Mouse (Mus musculus) embryonic facial prominence, embryonic 13.5 days (tissue): ENCODE results near the gene Ak4. TPM values are rescaled to one million over a fixed set of nuclear protein-coding genes. Genes with fewer than 3 reads are reported as not detected.
A peak's percentile ranks its signal among the peaks of the same experiment; 100 is the strongest.

Experiments
- ATAC-seq: fragments of 200-750 bp; cut with Nextera tagmentation; 2 replicates; pipeline ENCODE4 v1.8.0; 2017; ENCODE audit warnings: low read depth; ENCODE audit not compliant: insufficient number of reproducible peaks, insufficient read depth, low FRiP score, low TSS enrichment
- H3K27ac ChIP-seq: fragments of 300-500 bp; sonication (generic); 2 replicates; pipeline ENCODE4 v1.5.1; 2015; ENCODE audit warnings: moderate library complexity, mild to moderate bottlenecking, inconsistent platforms
- H3K27me3 ChIP-seq: fragments of 300-500 bp; sonication (generic); 2 replicates; pipeline ENCODE4 v1.6.1; 2015; ENCODE audit warnings: mild to moderate bottlenecking, inconsistent platforms
- H3K36me3 ChIP-seq: fragments of 300-500 bp; sonication (generic); 2 replicates; pipeline ENCODE4 v1.6.1; 2015; ENCODE audit warnings: mild to moderate bottlenecking, inconsistent platforms
- H3K4me1 ChIP-seq: fragments of 300-500 bp; sonication (generic); 2 replicates; pipeline ENCODE4 v1.6.1; 2015; ENCODE audit warnings: inconsistent platforms
- H3K4me2 ChIP-seq: fragments of 300-500 bp; sonication (generic); 2 replicates; pipeline ENCODE4 v1.6.1; 2015; ENCODE audit warnings: moderate library complexity, mild to moderate bottlenecking, inconsistent platforms
- H3K4me3 ChIP-seq: fragments of 300-500 bp; sonication (generic); 2 replicates; pipeline ENCODE4 v1.5.1; 2015; ENCODE audit warnings: mild to moderate bottlenecking, inconsistent platforms
- H3K9ac ChIP-seq: fragments of 300-500 bp; sonication (generic); 2 replicates; pipeline ENCODE4 v1.6.1; 2015; ENCODE audit warnings: mild to moderate bottlenecking, inconsistent platforms
- H3K9me3 ChIP-seq: fragments of 300-500 bp; sonication (generic); 2 replicates; pipeline ENCODE4 v1.6.1; 2016; ENCODE audit warnings: inconsistent platforms
- WGBS: fragments of 180-500 bp; shearing (Covaris S2); methylation state at CpG from one replicate; pipeline ENCODE4 v1.1.7; 2015; ENCODE audit warnings: mixed read lengths; 5-methylcytosine and 5-hydroxymethylcytosine counted together
- polyA plus RNA-seq: library from polyadenylated mRNA; unstranded; fragments of >200 nt; fragmentation: Nextera tagmentation; extraction: Ambion mirVana; gene quantifications from 2 replicates; pipeline ENCODE4 v1.2.1, GENCODE M21; 2015

Ak4 gene
- polyA plus RNA-seq, 1 experiment from 2014 or later = 12.0 TPM

- Histone ChIP-seq H3K36me3 (0 out of 2 replicates have a peak, but pooled peaks cover 3% of the 10 kb centered on the region), H3K27me3 (no peaks in the 10 kb centered on the region), H3K4me1 (no peaks in the 10 kb centered on the region), H3K27ac (no peak overlapping the region), H3K9ac (no peak overlapping the region), H3K9me3 (no peaks in the 10 kb centered on the region), H3K4me2 (no peak overlapping the region), H3K4me3 (no peak overlapping the region)
- 49% methylated on average over 3 of the region's 3 CpGs for WGBS
- ATAC-seq = no peak
These were observed 47.2 kb downstream of the Ak4 start for GRCm38 (mm10) chr4:101466264-101466663.

- Histone ChIP-seq H3K36me3 (0 out of 2 replicates have a peak, but pooled peaks cover 3% of the 10 kb centered on the region), H3K9ac (no peak overlapping the region), H3K4me2 (no peak overlapping the region), H3K4me3 (no peak overlapping the region), H3K27ac (no peak overlapping the region), H3K27me3 (no peaks in the 10 kb centered on the region), H3K4me1 (no peaks in the 10 kb centered on the region), H3K9me3 (no peaks in the 10 kb centered on the region)
- 90% methylated on average over 5 of the region's 5 CpGs for WGBS
- no peak for ATAC-seq
These were observed 50.2 kb downstream of the Ak4 start for GRCm38 (mm10) chr4:101469242-101469641.

- no peak overlapping the region for H3K9ac ChIP-seq
- H3K4me3 ChIP-seq = no peak overlapping the region
- H3K27me3 ChIP-seq = no peaks in the 10 kb centered on the region
- no peaks in the 10 kb centered on the region for H3K4me1 ChIP-seq
- no peak overlapping the region for H3K27ac ChIP-seq
- no peaks in the 10 kb centered on the region for H3K36me3 ChIP-seq
- H3K4me2 ChIP-seq = no peak overlapping the region
- 55% methylated on average over 5 of the region's 5 CpGs for WGBS
- ATAC-seq = no peak
- no peaks in the 10 kb centered on the region for H3K9me3 ChIP-seq
These were observed 51.5 kb downstream of the Ak4 start for GRCm38 (mm10) chr4:101470543-101470942.

- H3K9ac ChIP-seq = no peak overlapping the region
These were observed 53.7 kb downstream of the Ak4 start for GRCm38 (mm10) chr4:101472767-101473166.

GRCm38 (mm10) chr4:101490320-101490917 is 71.3 kb downstream of the Ak4 start:
- WGBS = 91% methylated on average over 8 of the region's 8 CpGs

More at GRCm38 (mm10) chr4:101472767-101473166, 53.7 kb downstream of the Ak4 start:
- Histone ChIP-seq H3K27me3 (no peaks in the 10 kb centered on the region), H3K27ac (no peak overlapping the region), H3K9me3 (no peaks in the 10 kb centered on the region), H3K4me3 (no peak overlapping the region), H3K36me3 (no peaks in the 10 kb centered on the region), H3K4me2 (no peak overlapping the region), H3K4me1 (no peaks in the 10 kb centered on the region)
- no peak for ATAC-seq
- WGBS = 91% methylated on average over 3 of the region's 3 CpGs

GRCm38 (mm10) chr4:101491704-101492103 is 72.6 kb downstream of the Ak4 start:
- Histone ChIP-seq H3K4me3 (no peak overlapping the region), H3K4me1 (peaks cover 6% of the 10 kb centered on the region), H3K4me2 (no peak overlapping the region), H3K36me3 (no peaks in the 10 kb centered on the region), H3K27me3 (peaks cover 18% of the 10 kb centered on the region), H3K9ac (no peak overlapping the region), H3K27ac (no peak overlapping the region), H3K9me3 (no peaks in the 10 kb centered on the region)
- no peak for ATAC-seq
- WGBS = 57% methylated on average over 6 of the region's 6 CpGs

More at GRCm38 (mm10) chr4:101490320-101490917, 71.3 kb downstream of the Ak4 start:
- ATAC-seq = no peak
- no peak overlapping the region for H3K4me3 ChIP-seq
- H3K36me3 ChIP-seq = no peaks in the 10 kb centered on the region
- no peak overlapping the region for H3K4me2 ChIP-seq
- H3K4me1 ChIP-seq = no peaks in the 10 kb centered on the region
- H3K27me3 ChIP-seq = peaks cover 6% of the 10 kb centered on the region
- no peak overlapping the region for H3K27ac ChIP-seq
- H3K9me3 ChIP-seq = no peaks in the 10 kb centered on the region
- no peak overlapping the region for H3K9ac ChIP-seq

- H3K36me3 ChIP-seq = no peaks in the 10 kb centered on the region
- no peak overlapping the region for H3K9ac ChIP-seq
- no peak overlapping the region for H3K4me3 ChIP-seq
- no peak overlapping the region for H3K27ac ChIP-seq
- H3K4me2 ChIP-seq = no peak overlapping the region
- no peak for ATAC-seq
- H3K9me3 ChIP-seq = no peaks in the 10 kb centered on the region
- H3K27me3 ChIP-seq = peaks cover 38% of the 10 kb centered on the region
- H3K4me1 ChIP-seq = peaks cover 16% of the 10 kb centered on the region
These were observed 74.6 kb downstream of the Ak4 start for GRCm38 (mm10) chr4:101493611-101494197.

GRCm38 (mm10) chr4:101496188-101496533 is 77.1 kb downstream of the Ak4 start:
- H3K4me3 ChIP-seq = peak overlapping the region; percentile 64
- no peak overlapping the region for H3K27ac ChIP-seq
- peak overlapping the region; percentile 99 for H3K4me2 ChIP-seq
- H3K9me3 ChIP-seq = no peaks in the 10 kb centered on the region
- H3K27me3 ChIP-seq = peaks cover 42% of the 10 kb centered on the region
- H3K4me1 ChIP-seq = peaks cover 16% of the 10 kb centered on the region
- WGBS = 1% methylated on average over 28 of the region's 28 CpGs
- no peaks in the 10 kb centered on the region for H3K36me3 ChIP-seq
- H3K9ac ChIP-seq = peak overlapping the region; percentile 71
- ATAC-seq = 0 out of 2 replicates have a peak, but pooled peaks have one; percentile 38

- peaks cover 16% of the 10 kb centered on the region for H3K4me1 ChIP-seq
- WGBS = under 1% methylated on average over 56 of the region's 57 CpGs
- peak within 1 kb of the TSS; percentile 71 for H3K9ac ChIP-seq
- peak within 1 kb of the TSS; percentile 64 for H3K4me3 ChIP-seq
- H3K4me2 ChIP-seq = peak within 1 kb of the TSS; percentile 99
- no peaks in the 10 kb centered on the region for H3K36me3 ChIP-seq
- no peaks in the 10 kb centered on the region for H3K9me3 ChIP-seq
- H3K27me3 ChIP-seq = peaks cover 42% of the 10 kb centered on the region
- ATAC-seq = peak; percentile 41; the same call in 1 of the 2 replicates
- no peak within 1 kb of the TSS for H3K27ac ChIP-seq
These were observed 77.6 kb downstream of the Ak4 start, which contains the start of gene Dnajc6 for GRCm38 (mm10) chr4:101496534-101497237. TSS of gene Dnajc6 (plus strand) at chr4:101496648.

GRCm38 (mm10) chr4:101497336-101497735 is 78.3 kb downstream of the Ak4 start:
- 4% methylated on average over 14 of the region's 14 CpGs for WGBS
- Histone ChIP-seq H3K36me3 (no peaks in the 10 kb centered on the region), H3K4me2 (peak overlapping the region; percentile 99), H3K27ac (no peak overlapping the region), H3K9ac (no peak overlapping the region), H3K9me3 (no peaks in the 10 kb centered on the region), H3K4me1 (peaks cover 16% of the 10 kb centered on the region), H3K27me3 (peaks cover 42% of the 10 kb centered on the region), H3K4me3 (peak overlapping the region; percentile 64)
- no peak for ATAC-seq

GRCm38 (mm10) chr4:101504470-101505007 is 85.5 kb downstream of the Ak4 start:
- WGBS = 72% methylated on average over 7 of the region's 7 CpGs

More at GRCm38 (mm10) chr4:101504470-101505007, 85.5 kb downstream of the Ak4 start:
- Histone ChIP-seq H3K27ac (no peak overlapping the region), H3K4me1 (peaks cover 19% of the 10 kb centered on the region), H3K27me3 (peaks cover 11% of the 10 kb centered on the region), H3K4me3 (no peak overlapping the region), H3K4me2 (no peak overlapping the region), H3K36me3 (no peaks in the 10 kb centered on the region), H3K9me3 (no peaks in the 10 kb centered on the region), H3K9ac (no peak overlapping the region)
- ATAC-seq = no peak
